Mouse (Mus musculus): ENCODE measurements around the gene Chd1. TPM values are rescaled to one million over a fixed set of nuclear protein-coding genes. Genes with fewer than 3 reads are reported as not detected.
"Not testable (repeated sequence)": the region's sequence is repeated elsewhere in the genome, so short reads cannot be mapped to it uniquely, and the experiment has no call there.

Gene Chd1
- polyA plus RNA-seq, 1 experiment from 2014 or later, result 48.6 TPM

DNA sequence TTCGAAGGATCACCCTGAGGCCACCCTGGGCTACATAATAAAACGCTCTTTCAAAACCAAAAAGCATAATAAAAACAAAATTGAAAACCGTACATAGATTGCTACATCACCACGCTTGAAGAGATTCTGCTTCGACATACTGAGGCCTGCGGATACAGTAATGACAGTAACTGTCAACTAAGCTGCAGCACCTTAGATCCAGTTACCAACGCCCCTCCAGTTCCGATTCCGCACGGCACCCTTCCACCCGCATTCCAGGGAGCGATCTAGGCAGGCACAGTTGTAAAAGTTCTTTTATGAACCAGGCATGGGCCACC, 651 bp upstream of the Chd1 start:
- Histone ChIP-seq H3K9ac (replicated peaks) (peak overlapping the region; percentile 95), H3K4me3 (replicated peaks) (peak overlapping the region; percentile 92), H3K4me1 (replicated peaks) (peaks cover 8% of the 10 kb centered on the region), H3K27ac (peak overlapping the region; percentile 94), H3K9me3 (no peaks in the 10 kb centered on the region), H3K27me3 (no peaks in the 10 kb centered on the region), H3K4me2 (peak overlapping the region; percentile 74), H3K36me3 (peaks cover 13% of the 10 kb centered on the region)
- 3% methylated on average over 12 of the region's 12 CpGs for WGBS
- ATAC-seq (ENCODE audit: insufficient number of reproducible peaks, insufficient read depth, low FRiP score, low TSS enrichment, low read depth), result no peak

- peak; percentile 29 for ATAC-seq (ENCODE audit: insufficient number of reproducible peaks, insufficient read depth, low FRiP score, low TSS enrichment, low read depth)
- H3K27me3 ChIP-seq, result no peaks in the 10 kb centered on the region
Measured at GRCm38 (mm10) chr17:15705303-15706284, 827 bp downstream of the Chd1 start.

GRCm38 (mm10) chr17:15714507-15714906, 9.7 kb downstream of the Chd1 start:
- Histone ChIP-seq H3K27ac (0 out of 2 replicates have a peak overlapping the region, but pooled peaks have one; percentile 35), H3K36me3 (peaks cover 66% of the 10 kb centered on the region), H3K9me3 (no peaks in the 10 kb centered on the region), H3K9ac (replicated peaks) (no peak overlapping the region), H3K4me1 (replicated peaks) (no peaks in the 10 kb centered on the region), H3K4me2 (no peak overlapping the region), H3K4me3 (replicated peaks) (no peak overlapping the region), H3K27me3 (no peaks in the 10 kb centered on the region)
- no peak for ATAC-seq (ENCODE audit: insufficient number of reproducible peaks, insufficient read depth, low FRiP score, low TSS enrichment, low read depth)
- 92% methylated on average over 4 of the region's 4 CpGs for WGBS

More at GRCm38 (mm10) chr17:15705303-15706284, 827 bp downstream of the Chd1 start:
- peaks cover 8% of the 10 kb centered on the region for H3K4me1 ChIP-seq (replicated peaks)
- H3K9ac ChIP-seq (replicated peaks), result peak overlapping the region; percentile 95
- WGBS, result under 1% methylated on average over 71 of the region's 89 CpGs
- H3K4me2 ChIP-seq, result peak overlapping the region; percentile 74
- H3K36me3 ChIP-seq, result peaks cover 26% of the 10 kb centered on the region
- no peaks in the 10 kb centered on the region for H3K9me3 ChIP-seq
- H3K27ac ChIP-seq, result peak overlapping the region; percentile 94
- H3K4me3 ChIP-seq (replicated peaks), result peak overlapping the region; percentile 92

- WGBS, result 83% methylated on average over 3 of the region's 3 CpGs
- H3K36me3 ChIP-seq, result peaks cover 60% of the 10 kb centered on the region
Measured at GRCm38 (mm10) chr17:15715013-15715902, 10.5 kb downstream of the Chd1 start.

DNA sequence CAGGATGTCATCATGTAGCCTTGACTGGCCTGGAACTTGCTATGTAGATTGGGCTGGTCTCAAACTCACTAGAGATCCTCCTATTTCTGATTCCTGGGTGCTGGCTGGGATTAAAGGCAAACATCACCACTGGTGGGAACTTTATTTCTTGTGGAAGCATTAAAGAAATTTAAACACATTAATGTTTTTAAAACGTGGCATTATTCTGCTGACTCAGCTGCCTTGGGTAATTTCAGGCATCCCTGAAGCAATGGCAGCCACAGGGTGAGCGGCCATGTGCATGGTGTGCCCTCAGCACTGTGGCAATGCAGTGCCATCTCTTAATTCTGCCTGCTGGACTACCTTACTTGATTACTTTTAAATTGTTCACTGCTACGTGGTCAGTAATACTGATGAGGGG, 11.2 kb downstream of the Chd1 start:
- no peak for ATAC-seq (ENCODE audit: insufficient number of reproducible peaks, insufficient read depth, low FRiP score, low TSS enrichment, low read depth)
- peaks cover 53% of the 10 kb centered on the region for H3K36me3 ChIP-seq
- no peaks in the 10 kb centered on the region for H3K27me3 ChIP-seq
- no peak overlapping the region for H3K4me3 ChIP-seq (replicated peaks)
- 88% methylated on average over 3 of the region's 3 CpGs for WGBS
- H3K9ac ChIP-seq (replicated peaks), result no peak overlapping the region
- H3K4me2 ChIP-seq, result no peak overlapping the region
- no peaks in the 10 kb centered on the region for H3K9me3 ChIP-seq
- H3K4me1 ChIP-seq (replicated peaks), result no peaks in the 10 kb centered on the region
- H3K27ac ChIP-seq, result no peak overlapping the region

More at GRCm38 (mm10) chr17:15715013-15715902, 10.5 kb downstream of the Chd1 start:
- Histone ChIP-seq H3K4me2 (no peak overlapping the region), H3K27me3 (no peaks in the 10 kb centered on the region), H3K4me1 (replicated peaks) (no peaks in the 10 kb centered on the region), H3K27ac (no peak overlapping the region), H3K9me3 (no peaks in the 10 kb centered on the region), H3K4me3 (replicated peaks) (no peak overlapping the region), H3K9ac (replicated peaks) (no peak overlapping the region)
- no peak for ATAC-seq (ENCODE audit: insufficient number of reproducible peaks, insufficient read depth, low FRiP score, low TSS enrichment, low read depth)

- no peak for ATAC-seq (ENCODE audit: insufficient number of reproducible peaks, insufficient read depth, low FRiP score, low TSS enrichment, low read depth)
- 94% methylated on average over 3 of the region's 3 CpGs for WGBS
Measured at GRCm38 (mm10) chr17:15720841-15721240, 16.1 kb downstream of the Chd1 start.

DNA sequence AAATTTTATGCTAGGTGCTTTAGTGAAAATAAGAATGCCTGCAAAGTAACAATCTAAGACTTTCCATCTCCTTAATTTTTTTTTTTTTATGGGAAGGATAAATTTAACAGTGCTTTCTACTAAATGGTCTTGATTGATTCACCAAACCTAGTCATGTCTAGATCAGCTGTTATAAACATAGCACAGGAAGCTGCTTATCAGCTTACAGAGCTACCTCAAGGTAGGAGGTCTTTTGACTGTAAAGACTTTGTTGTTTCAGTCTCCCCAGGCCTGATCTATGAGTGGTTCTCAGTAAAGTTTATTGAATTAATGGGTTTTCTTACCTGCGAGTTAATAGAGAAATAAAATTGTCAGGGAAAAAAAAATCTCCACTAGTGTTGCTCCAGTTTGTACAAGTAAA, 18.5 kb downstream of the Chd1 start:
- Histone ChIP-seq H3K27ac (no peak overlapping the region), H3K9ac (replicated peaks) (no peak overlapping the region), H3K27me3 (no peaks in the 10 kb centered on the region), H3K4me2 (no peak overlapping the region), H3K36me3 (peaks cover 46% of the 10 kb centered on the region), H3K9me3 (no peaks in the 10 kb centered on the region), H3K4me1 (replicated peaks) (no peaks in the 10 kb centered on the region), H3K4me3 (replicated peaks) (no peak overlapping the region)
- 69% methylated on average over 1 of the region's 1 CpGs for whole genome bisulfite sequencing
- no peak for ATAC-seq (ENCODE audit: insufficient number of reproducible peaks, insufficient read depth, low FRiP score, low TSS enrichment, low read depth)

More at GRCm38 (mm10) chr17:15720841-15721240, 16.1 kb downstream of the Chd1 start:
- no peak overlapping the region for H3K4me2 ChIP-seq
- no peak overlapping the region for H3K27ac ChIP-seq
- no peaks in the 10 kb centered on the region for H3K9me3 ChIP-seq
- H3K4me3 ChIP-seq (replicated peaks), result no peak overlapping the region
- no peaks in the 10 kb centered on the region for H3K27me3 ChIP-seq
- H3K36me3 ChIP-seq, result peaks cover 45% of the 10 kb centered on the region
- H3K4me1 ChIP-seq (replicated peaks), result no peaks in the 10 kb centered on the region
- no peak overlapping the region for H3K9ac ChIP-seq (replicated peaks)

DNA sequence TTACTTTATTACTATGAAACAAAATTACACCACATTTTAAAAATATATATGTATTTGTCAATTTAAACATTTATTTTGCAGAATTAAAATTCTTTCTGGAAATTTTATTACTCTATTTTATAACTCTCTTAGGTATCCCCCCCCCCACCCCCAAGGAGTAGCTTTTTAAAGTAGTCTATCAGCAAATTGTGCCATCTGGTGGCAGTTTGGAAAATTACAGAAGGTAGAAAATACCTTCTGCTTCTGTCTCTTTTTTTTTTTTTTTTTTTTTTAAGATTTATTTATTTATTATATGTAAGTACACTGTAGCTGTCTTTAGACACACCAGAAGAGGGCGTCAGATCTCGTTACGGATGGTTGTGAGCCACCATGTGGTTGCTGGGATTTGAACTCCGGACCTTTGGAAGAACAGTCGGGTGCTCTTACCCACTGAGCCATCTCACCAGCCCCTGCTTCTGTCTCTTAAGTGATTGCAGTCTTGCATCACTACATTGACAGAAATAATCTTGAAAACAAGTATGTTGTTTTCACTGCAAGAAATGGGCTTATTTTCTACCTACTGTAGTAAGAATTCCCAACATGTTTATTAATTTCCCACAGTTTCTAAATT, 19.2 kb downstream of the Chd1 start:
- not testable (repeated sequence) for H3K9ac ChIP-seq (replicated peaks); H3K4me2 ChIP-seq; H3K4me1 ChIP-seq (replicated peaks); H3K27ac ChIP-seq; H3K9me3 ChIP-seq; ATAC-seq (ENCODE audit: insufficient number of reproducible peaks, insufficient read depth, low FRiP score, low TSS enrichment, low read depth); H3K4me3 ChIP-seq (replicated peaks); H3K27me3 ChIP-seq
- WGBS, result 100% methylated on average over 2 of the region's 5 CpGs
- H3K36me3 ChIP-seq, result peaks cover 47% of the 10 kb centered on the region

GRCm38 (mm10) chr17:15731706-15732105, 26.9 kb downstream of the Chd1 start:
- Histone ChIP-seq H3K9ac (replicated peaks) (no peak overlapping the region), H3K9me3 (no peaks in the 10 kb centered on the region), H3K27me3 (no peaks in the 10 kb centered on the region), H3K27ac (no peak overlapping the region), H3K4me3 (replicated peaks) (no peak overlapping the region), H3K36me3 (peaks cover 77% of the 10 kb centered on the region), H3K4me1 (replicated peaks) (no peaks in the 10 kb centered on the region), H3K4me2 (no peak overlapping the region)
- WGBS, result 90% methylated on average over 5 of the region's 5 CpGs
- ATAC-seq (ENCODE audit: insufficient number of reproducible peaks, insufficient read depth, low FRiP score, low TSS enrichment, low read depth), result no peak

DNA sequence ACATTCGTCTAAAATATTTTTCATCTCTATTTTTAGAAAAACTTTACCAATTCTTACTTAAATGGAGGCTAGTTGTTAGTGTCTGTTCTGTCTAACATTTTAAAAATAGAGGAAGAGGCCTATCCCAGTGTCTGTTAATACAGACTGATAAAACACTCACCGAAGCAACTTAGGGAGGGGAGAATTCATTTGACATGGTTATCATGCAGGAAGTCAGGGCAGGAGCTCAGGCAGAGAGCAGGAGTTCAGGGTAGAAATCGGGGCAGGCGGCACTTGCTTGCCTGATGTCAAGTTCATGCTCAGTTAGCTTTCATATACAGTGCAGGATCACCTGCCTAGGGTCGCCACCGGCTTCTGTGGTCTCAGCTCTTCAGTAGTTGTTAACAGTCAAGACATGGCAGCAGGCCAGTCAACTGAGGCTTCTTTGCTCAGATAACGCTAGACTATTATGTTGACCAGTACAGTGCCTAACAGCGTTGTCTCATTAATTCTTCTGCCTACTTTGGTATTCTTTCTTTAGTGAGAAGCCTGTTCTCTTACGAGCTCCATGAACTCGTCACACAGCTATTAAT, 32.7 kb downstream of the Chd1 start:
- H3K27me3 ChIP-seq, result no peaks in the 10 kb centered on the region
- no peak for ATAC-seq (ENCODE audit: insufficient number of reproducible peaks, insufficient read depth, low FRiP score, low TSS enrichment, low read depth)
- no peak overlapping the region for H3K4me2 ChIP-seq
- WGBS, result 94% methylated on average over 10 of the region's 10 CpGs
- no peaks in the 10 kb centered on the region for H3K4me1 ChIP-seq (replicated peaks)
- H3K36me3 ChIP-seq, result peaks cover 67% of the 10 kb centered on the region
- no peaks in the 10 kb centered on the region for H3K9me3 ChIP-seq
- H3K27ac ChIP-seq, result no peak overlapping the region
- H3K9ac ChIP-seq (replicated peaks), result no peak overlapping the region
- no peak overlapping the region for H3K4me3 ChIP-seq (replicated peaks)
